Mouse (Mus musculus): ENCODE data around the gene Nfib.
"Not testable (repeated sequence)": the region's sequence is repeated elsewhere in the genome, so short reads cannot be mapped to it uniquely, and the experiment has no call there.

The Nfib gene

DNA sequence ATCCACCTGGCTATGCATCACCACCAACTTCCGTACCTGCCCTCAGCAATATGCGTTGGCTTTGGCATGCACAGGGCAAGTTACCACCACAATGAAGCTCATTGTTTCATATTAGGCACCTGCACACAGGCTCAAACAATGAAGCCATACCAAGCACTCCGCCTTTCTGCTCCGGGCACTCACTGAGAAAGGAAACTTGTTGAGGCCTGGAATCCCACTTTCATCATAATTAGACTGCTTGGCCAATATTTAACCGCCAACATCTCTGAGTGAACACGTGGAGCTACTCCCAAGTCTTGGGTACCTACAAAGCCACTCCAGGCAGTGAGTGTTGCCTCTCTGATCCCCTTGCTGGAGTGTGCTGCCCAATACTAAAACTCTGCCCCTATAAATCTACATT, 422.0 kb downstream of the Nfib start:
- no peak for DNase-seq

DNA sequence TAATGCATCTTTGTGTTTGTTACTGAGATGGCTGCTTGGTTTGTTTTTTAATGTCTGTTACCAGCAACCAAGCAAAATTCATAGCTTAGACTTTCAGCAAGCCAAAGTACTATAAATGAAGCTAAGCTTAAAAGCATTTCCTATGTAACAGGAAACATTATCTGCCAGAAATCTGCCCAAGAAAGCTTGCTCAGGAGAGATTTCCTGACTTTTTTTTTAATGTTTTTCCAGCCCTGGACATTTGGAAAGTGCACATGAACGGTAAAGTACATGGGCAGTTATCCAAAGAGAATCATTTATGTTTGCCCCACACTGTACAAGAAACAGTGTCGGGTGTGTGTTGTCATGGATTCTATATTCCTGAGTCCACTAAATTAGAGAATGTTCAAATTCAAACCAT, 429.6 kb downstream of the Nfib start:
- DNase-seq: no peak

DNA sequence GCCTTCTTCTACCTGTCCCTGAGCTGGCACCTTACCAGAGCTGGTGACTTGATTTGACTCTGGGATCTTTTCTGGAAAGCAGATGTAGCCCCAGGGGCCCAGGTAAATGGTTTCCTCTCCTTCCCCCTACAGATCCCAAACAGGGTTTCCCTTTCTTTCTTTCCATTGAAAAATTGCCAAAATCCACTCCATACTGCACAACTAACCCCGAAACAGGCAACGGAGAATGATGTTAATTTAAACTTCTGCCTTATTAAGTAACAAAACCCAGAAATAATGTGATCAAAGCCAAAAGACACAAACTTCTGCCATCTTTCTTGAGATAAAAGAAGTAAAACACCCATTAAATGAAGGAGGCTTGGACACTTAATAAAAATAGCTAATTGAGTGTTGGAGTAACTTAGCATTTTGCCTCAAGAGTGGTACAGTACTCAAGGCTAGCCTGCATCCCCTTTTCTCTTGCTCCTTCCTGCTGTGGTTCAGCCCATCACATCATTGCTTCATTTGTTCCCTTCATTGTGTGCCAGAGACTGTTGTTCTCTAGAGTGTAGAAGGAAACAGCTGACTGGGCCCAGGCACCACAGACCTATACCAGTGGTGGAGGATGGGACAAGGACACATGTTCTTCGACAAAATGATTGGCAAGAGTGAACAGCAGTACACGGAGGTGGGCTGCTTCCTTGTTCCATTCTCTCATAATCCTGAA, 432.3 kb downstream of the Nfib start:
- no peak for DNase-seq

DNA sequence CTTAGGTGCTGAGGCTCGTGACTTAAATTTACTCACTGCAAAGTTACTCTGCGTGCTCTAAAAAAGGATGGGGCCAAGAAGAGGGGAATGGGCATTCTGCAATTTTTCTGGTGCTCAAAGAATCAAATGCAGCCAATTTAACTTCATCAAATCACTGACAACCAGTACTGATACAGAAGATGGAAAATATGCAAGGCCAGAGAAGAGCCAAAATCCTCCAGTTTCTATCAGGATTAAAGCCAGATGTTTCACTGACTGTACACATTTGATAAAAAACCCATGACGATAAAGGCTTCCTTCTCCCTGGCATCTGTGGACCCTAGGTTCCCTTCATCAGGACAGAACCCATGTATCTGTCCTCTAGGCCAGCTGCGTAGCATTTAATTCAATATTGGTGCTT, 433.5 kb downstream of the Nfib start:
- DNase-seq: no peak

DNA sequence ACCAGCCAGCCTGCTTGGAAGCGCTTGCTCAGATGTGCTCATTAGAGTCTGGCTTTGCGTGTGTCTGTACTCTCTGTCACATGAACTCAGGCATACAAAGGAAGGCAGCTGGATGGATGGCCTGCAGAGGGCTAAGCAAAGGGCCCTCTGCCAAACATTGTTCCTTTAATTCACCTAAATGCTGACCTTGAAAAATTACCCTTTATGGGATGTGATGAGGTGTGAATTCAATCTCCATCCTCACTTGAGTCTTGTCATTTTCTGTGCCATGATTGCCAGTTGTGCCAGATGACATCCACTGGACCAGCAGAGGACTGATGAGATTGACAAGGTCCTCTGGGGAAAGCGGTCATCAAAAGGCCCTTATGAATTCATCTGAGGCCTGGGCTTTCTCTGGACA, 434.0 kb downstream of the Nfib start:
- DNase-seq: no peak

DNA sequence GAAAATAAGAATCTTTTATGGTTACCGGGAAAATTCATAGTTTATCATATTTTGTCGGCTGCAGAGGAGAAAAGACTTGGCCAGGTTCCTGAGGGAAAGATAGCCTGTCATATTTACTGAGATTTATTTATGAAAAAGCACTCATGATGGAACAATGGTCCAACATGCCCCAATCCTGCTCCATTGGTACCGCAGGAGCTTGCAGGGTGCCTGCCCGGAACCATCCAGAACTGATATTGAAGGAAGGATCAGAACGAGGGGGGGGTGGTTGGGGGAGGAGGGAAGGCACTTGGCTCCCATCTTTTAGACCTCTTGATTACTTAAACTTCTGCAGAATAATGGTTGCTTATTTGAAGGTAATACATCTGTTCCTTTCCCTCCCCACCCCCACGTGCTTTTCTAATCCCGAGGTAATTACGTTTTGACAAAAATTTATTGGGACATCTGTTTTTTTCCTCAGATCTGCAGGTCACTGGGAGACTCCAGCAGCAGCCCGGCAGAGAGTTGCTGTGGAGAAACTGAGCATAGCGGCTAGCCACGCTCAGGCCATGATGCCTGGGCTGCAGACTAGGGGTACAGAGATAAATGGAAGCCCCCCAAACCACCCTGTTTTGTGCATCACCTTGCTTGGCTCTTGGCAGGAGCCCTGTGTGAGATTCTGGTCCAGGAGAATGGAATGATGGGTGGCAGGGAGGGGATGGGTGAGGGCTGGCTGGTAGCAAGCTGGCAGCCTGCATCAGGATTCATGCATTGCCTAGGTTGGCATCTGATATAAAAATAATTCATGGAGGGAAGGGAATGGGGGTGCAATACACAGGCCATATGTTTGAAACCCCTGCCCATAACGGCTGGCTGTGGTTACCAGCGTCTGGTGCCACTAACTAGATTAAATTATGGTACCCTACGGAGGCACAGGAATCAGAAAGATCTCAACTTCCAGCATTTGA, 437.4 kb downstream of the Nfib start:
- DNase-seq: peak; percentile 54

DNA sequence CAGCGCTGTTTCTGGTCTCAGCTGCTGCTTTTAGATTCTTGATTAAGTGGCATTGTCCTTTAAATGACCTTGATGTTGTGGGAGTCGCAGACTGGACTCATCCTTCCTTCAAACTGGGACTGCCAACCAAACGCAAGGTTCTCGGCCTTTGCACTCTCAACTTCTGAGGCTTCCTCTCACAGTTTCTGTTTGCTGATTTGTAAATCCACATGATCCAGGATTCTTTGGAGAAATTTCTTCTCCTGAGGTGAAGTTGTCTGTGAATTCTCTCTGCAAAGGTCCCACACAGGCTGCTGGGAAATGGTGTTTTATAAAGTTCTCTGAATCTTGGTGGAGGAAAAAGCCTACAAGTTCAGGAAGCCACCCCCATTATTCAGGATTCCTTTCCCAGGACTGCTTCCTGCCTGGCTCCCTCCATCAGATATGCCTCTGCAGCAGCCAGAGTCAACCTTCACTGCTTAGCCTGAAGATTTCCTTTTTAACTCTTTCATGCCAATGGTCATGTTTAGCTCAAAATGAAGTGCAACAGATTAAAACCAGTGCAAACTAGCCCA, 439.4 kb downstream of the Nfib start:
- no peak for DNase-seq

DNA sequence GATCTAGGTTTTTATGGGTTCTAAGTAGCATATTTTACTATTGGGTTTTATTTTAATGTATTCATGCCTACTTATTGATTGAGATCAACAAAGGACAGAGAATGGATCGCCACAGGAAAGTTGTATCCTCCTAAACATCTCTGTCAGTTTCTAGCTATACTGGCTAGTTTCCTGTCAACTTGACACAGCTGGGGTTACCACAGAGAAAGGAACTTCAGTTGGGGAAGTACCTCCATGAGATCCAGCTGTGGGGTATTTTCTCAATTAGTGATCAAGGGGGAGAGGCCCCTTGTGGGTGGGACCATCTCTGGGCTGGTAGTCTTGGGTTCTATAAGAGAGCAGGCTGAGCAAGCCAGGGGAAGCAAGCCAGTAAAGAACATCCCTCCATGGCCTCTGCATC, 447.0 kb downstream of the Nfib start:
- not testable (repeated sequence) for DNase-seq

DNA sequence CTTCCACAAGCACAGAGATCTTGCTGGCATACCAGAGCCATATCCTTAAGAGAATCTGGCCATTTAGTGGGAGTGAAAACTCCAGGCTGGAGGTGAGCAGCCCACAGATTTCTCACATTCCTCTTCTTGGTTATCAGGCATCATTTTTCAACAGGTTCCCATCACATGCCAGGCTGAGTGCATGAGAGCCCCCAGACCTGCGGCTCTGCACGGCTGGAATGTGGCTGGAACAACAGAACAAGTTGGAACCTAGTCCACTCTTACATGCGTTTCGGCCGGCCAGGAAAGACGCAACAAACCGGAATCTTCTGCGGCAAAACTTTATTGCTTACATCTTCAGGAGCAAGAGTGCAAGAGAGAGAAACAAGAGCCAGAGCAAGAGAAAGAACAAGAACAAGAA, 453.5 kb downstream of the Nfib start:
- DNase-seq: no peak

DNA sequence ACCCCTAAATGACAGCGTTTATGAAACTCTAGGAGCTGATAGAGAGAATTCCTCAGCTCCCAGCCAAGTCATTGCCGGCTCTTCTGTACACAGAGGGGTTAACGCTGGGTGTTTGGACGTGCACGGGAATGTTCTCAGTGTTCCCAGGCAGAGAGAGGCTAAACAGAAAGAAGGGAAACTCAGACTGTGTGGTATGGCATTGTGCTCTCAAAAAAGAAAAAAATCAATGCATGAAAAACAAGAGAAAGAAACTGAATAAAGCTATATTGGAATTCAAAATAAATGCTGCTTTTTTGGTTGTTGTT, 455.2 kb downstream of the Nfib start:
- peak; percentile 37 for DNase-seq

DNA sequence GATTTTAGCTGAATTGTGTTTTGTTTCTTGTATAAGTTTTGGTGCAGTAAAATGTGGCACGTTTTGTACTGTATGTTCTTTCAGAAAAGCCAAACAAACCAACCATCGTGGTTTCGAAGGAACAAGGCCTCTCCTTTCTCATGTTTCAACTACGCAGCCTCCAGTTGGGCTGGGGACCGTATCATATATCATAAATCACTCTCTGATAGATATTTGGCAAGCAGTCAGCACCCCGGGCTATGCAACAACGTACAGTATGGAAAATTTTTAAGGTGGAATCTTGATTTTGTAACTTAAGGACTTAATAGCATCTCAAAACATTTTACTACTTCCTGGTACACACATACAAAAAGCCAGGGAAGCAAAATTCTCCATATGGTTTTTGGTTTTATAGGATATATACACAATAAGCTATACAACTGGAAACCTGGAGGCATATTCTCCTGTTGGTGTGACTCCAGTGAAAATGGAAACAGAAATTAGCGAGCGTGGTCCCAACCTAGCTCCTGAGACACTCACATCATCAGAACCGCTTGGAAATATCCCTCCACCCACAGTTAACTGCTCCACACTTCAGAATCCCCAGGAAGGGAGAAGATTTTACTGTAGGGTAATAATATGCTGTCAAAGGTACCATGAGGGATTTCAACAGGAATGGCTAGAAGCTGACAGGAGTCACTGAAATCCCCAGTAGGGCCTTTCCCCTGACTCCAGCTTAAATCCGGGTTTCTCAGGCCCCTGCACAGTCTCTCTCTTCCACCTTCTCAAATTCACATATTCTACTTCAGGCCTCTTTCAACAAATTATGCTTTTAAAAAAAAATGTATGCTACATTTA, 455.8 kb downstream of the Nfib start:
- DNase-seq: peak; percentile 29

DNA sequence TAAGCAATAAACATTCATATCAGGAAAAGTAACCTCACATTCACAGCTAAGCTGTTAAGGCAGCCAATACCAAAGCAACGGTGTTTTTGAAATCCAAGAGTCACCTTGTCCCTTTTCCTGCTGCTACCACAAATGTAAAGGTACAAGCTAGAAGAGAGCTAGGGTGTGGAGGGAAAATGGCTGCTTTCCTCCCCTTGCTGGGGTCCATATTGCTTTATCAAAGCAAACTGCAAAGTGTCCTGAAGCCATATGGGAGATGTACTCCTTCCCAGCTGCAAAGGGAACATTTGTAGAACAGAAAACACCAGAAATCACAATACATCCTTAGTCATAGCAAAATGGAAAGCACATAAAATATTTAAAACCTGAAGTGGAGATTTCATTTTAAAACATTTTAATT, 456.6 kb downstream of the Nfib start:
- DNase-seq: no peak

DNA sequence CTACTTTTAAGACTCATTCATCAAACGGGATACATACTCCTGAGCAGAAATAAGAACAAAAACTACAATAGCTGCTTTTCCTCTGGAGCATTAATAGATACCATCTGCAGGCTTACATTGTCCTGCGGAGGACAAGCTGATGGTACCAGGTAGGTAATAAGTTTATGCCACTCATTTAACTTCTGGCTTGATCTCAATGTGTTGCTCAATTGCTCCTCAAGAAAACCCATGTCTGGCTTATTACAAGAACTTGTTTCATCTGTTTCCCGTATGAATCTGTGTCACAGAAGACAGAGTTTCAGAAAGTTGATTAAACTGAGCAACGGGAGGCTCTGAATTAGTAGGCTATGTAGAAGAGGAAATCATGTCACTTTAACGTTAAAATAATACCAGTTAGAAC, 457.5 kb downstream of the Nfib start:
- DNase-seq: no peak

DNA sequence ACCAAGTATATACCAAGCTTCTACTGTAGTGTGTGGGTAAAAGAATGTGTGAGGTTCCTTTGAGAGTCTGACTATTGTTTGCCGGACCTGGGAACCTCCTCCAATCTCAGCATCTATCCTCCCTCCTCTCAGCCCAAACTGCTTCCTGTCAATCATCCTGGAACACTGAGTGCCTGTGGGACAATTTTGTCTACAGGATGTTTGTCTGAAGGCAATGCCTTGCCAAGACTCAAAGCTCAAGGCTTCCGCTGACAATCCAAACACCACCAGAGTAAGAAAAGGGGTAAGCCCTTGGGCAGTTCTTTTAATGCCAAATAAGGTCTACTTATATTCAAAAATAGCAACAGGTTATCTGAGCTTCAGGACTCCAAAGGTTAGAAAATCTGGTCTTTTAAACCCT, 459.3 kb downstream of the Nfib start:
- no peak for DNase-seq

Measured in embryo, embryonic 11 days (tissue).